Comparison of ENCODE assay signal across 17 mouse cellular contexts in the genomic region with DNA sequence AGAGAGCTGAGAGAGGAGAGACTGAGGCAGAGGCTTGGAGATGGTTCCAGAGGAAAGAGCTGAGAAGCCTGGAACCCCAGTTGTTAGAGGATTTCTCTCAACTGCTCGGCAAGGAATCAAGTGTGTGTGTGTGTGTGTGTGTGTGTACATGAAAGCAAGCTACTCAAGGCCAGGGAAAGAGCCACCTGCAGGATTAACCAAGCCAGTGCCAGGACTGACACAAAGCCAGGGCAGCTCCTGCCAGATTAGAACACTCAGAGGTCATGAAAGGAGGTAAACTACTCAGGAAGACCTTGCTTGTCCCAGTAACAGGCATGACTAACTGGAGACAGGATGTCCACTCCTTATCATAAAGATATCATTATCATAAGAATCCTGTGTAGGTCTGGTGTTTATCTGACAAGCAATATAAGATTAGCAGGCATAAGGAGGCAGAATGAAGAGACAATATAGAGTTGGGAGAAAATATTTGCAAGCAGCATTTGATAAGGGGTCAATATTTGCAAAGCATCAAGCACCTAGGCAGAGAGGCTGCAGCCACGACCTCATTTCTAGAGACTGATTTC. TPM values are rescaled to one million over a fixed set of nuclear protein-coding genes. Genes with fewer than 3 reads are reported as not detected.
DNase-seq lines count a peak whose midpoint lies in the region; ATAC-seq and TF ChIP-seq lines count a peak whose summit lies in the region.
"Had no signal": no experiment of that assay in that cellular context is flagged by ENCODE, and none has a peak within 500 bp of the region (broad histone marks: within the 10 kb centered on the region; RNA-seq: fewer than 3 reads in every experiment).

No protein-coding gene starts in this region.

- DNase-seq in forebrain, embryonic 11.5 days (ENCODE audit: low spot score): peak; percentile 18
- no peak for DNase-seq in forebrain, embryonic 14.5 days (ENCODE audit: low spot score)
- no peak for DNase-seq in midbrain, postnatal 0 days (ENCODE audit: low spot score)
- DNase-seq in NIH3T3 (ENCODE audit: low read depth): peak; percentile 17
- no peak for DNase-seq in gastrocnemius, postnatal 25 days
- DNase-seq: gastrocnemius, postnatal 10 days; kidney, postnatal 25 days; right cerebral cortex, postnatal 25 days had no signal

- no peaks in the 10 kb centered on the region for H3K9me3 ChIP-seq in forebrain, embryonic 11.5 days (ENCODE audit: control insufficient read depth, low read length)
- no peaks in the 10 kb centered on the region for H3K9me3 ChIP-seq in forebrain, embryonic 14.5 days (replicated peaks; ENCODE audit: control insufficient read depth, low read length)
- H3K9me3 ChIP-seq in midbrain, postnatal 0 days (ENCODE audit: low read length): no peaks in the 10 kb centered on the region
- H3K9me3 ChIP-seq in midbrain, embryonic 15.5 days: no peaks in the 10 kb centered on the region
- H3K9me3 ChIP-seq in stomach, embryonic 15.5 days: no peaks in the 10 kb centered on the region
- H3K9me3 ChIP-seq: embryonic facial prominence, embryonic 15.5 days; forebrain, embryonic 13.5 days; intestine, embryonic 15.5 days had no signal

- no peaks in the 10 kb centered on the region for H3K36me3 ChIP-seq in forebrain, embryonic 11.5 days (ENCODE audit: control insufficient read depth, insufficient read depth, low read length)
- no peaks in the 10 kb centered on the region for H3K36me3 ChIP-seq in forebrain, embryonic 14.5 days (ENCODE audit: control insufficient read depth, insufficient read depth, low read length)
- H3K36me3 ChIP-seq in midbrain, postnatal 0 days (ENCODE audit: insufficient read depth, low read length): no peaks in the 10 kb centered on the region
- no peaks in the 10 kb centered on the region for H3K36me3 ChIP-seq in midbrain, embryonic 15.5 days (replicated peaks)
- H3K36me3 ChIP-seq in stomach, embryonic 15.5 days: no peaks in the 10 kb centered on the region
- H3K36me3 ChIP-seq: embryonic facial prominence, embryonic 15.5 days; intestine, embryonic 15.5 days had no signal

- WGBS in forebrain, embryonic 11.5 days: 49% methylated on average over 2 of the region's 2 CpGs
- 41% methylated on average over 2 of the region's 2 CpGs for WGBS in forebrain, embryonic 14.5 days
- WGBS in midbrain, postnatal 0 days: 42% methylated on average over 2 of the region's 2 CpGs
- 37% methylated on average over 2 of the region's 2 CpGs for WGBS in midbrain, embryonic 15.5 days
- 26% methylated on average over 2 of the region's 2 CpGs for WGBS in stomach, embryonic 15.5 days

- H3K27ac ChIP-seq in forebrain, embryonic 11.5 days (ENCODE audit: low read depth, low read length): no peak overlapping the region
- H3K27ac ChIP-seq in forebrain, embryonic 14.5 days (ENCODE audit: low read depth, low read length): no peak overlapping the region
- no peak overlapping the region for H3K27ac ChIP-seq in midbrain, postnatal 0 days (ENCODE audit: low read depth, low read length)
- no peak overlapping the region for H3K27ac ChIP-seq in midbrain, embryonic 15.5 days
- H3K27ac ChIP-seq in stomach, embryonic 15.5 days: no peak overlapping the region
- H3K27ac ChIP-seq: embryonic facial prominence, embryonic 15.5 days; forebrain, embryonic 13.5 days; intestine, embryonic 15.5 days had no signal

- H3K4me1 ChIP-seq in forebrain, embryonic 11.5 days (replicated peaks; ENCODE audit: control insufficient read depth, insufficient read depth, low read length): peaks cover 2% of the 10 kb centered on the region; the same call in 1 of the 2 replicates
- no peaks in the 10 kb centered on the region for H3K4me1 ChIP-seq in forebrain, embryonic 14.5 days (ENCODE audit: control insufficient read depth, insufficient read depth, low read length)
- H3K4me1 ChIP-seq in midbrain, postnatal 0 days (ENCODE audit: insufficient read depth, low read length): no peaks in the 10 kb centered on the region
- peaks cover 7% of the 10 kb centered on the region for H3K4me1 ChIP-seq in midbrain, embryonic 15.5 days
- H3K4me1 ChIP-seq in stomach, embryonic 15.5 days: peaks cover 3% of the 10 kb centered on the region

- no peak overlapping the region for H3K9ac ChIP-seq in forebrain, embryonic 11.5 days (ENCODE audit: low read length)
- H3K9ac ChIP-seq in forebrain, embryonic 14.5 days (ENCODE audit: low read length): no peak overlapping the region
- no peak overlapping the region for H3K9ac ChIP-seq in midbrain, postnatal 0 days (replicated peaks; ENCODE audit: low read length, poor library complexity, severe bottlenecking)
- H3K9ac ChIP-seq in midbrain, embryonic 15.5 days: no peak overlapping the region
- H3K9ac ChIP-seq in stomach, embryonic 15.5 days: no peak overlapping the region
- H3K9ac ChIP-seq: embryonic facial prominence, embryonic 15.5 days; forebrain, embryonic 13.5 days; intestine, embryonic 15.5 days had no signal

- TF ChIP-seq CTCF in midbrain, postnatal 0 days (IDR thresholded peaks at IDR 0.05): 0 out of 2 replicates have a peak, but pooled peaks have one; percentile 5

- no peak overlapping the region for H3K4me3 ChIP-seq in forebrain, embryonic 11.5 days (ENCODE audit: low read depth, low read length)
- H3K4me3 ChIP-seq in forebrain, embryonic 14.5 days (ENCODE audit: low read depth, low read length): no peak overlapping the region
- no peak overlapping the region for H3K4me3 ChIP-seq in midbrain, postnatal 0 days (ENCODE audit: low read depth, low read length)
- no peak overlapping the region for H3K4me3 ChIP-seq in midbrain, embryonic 15.5 days
- H3K4me3 ChIP-seq in stomach, embryonic 15.5 days (replicated peaks): no peak overlapping the region
- H3K4me3 ChIP-seq: embryonic facial prominence, embryonic 15.5 days; forebrain, embryonic 13.5 days; intestine, embryonic 15.5 days had no signal

- H3K4me2 ChIP-seq in forebrain, embryonic 11.5 days (ENCODE audit: low read depth, low read length, severe bottlenecking): no peak overlapping the region
- H3K4me2 ChIP-seq in forebrain, embryonic 14.5 days (ENCODE audit: low read length): no peak overlapping the region
- H3K4me2 ChIP-seq in midbrain, postnatal 0 days (ENCODE audit: low read depth, low read length, poor library complexity, severe bottlenecking): no peak overlapping the region
- no peak overlapping the region for H3K4me2 ChIP-seq in midbrain, embryonic 15.5 days
- no peak overlapping the region for H3K4me2 ChIP-seq in stomach, embryonic 15.5 days
- H3K4me2 ChIP-seq: embryonic facial prominence, embryonic 15.5 days; forebrain, embryonic 13.5 days; heart, embryonic 11.5 days; intestine, embryonic 15.5 days had no signal

- no peaks in the 10 kb centered on the region for H3K27me3 ChIP-seq in forebrain, embryonic 11.5 days (ENCODE audit: control insufficient read depth, insufficient read depth, low read length)
- H3K27me3 ChIP-seq in forebrain, embryonic 14.5 days (replicated peaks; ENCODE audit: control insufficient read depth, insufficient read depth, low read length): no peaks in the 10 kb centered on the region
- H3K27me3 ChIP-seq in midbrain, postnatal 0 days (ENCODE audit: insufficient read depth, low read length): no peaks in the 10 kb centered on the region
- H3K27me3 ChIP-seq in midbrain, embryonic 15.5 days (replicated peaks): no peaks in the 10 kb centered on the region
- no peaks in the 10 kb centered on the region for H3K27me3 ChIP-seq in stomach, embryonic 15.5 days (replicated peaks)
- H3K27me3 ChIP-seq: embryonic facial prominence, embryonic 15.5 days; forebrain, embryonic 13.5 days; intestine, embryonic 15.5 days; Patski had no signal

- no peak for ATAC-seq in forebrain, embryonic 11.5 days (replicated peaks; ENCODE audit: low FRiP score)
- ATAC-seq in forebrain, embryonic 14.5 days: no peak
- ATAC-seq in midbrain, postnatal 0 days (ENCODE audit: low FRiP score): no peak
- ATAC-seq in midbrain, embryonic 15.5 days (replicated peaks): no peak
- ATAC-seq in stomach, embryonic 15.5 days (ENCODE audit: insufficient read depth, low FRiP score, low read depth): peak; percentile 45; the same call in 1 of the 2 replicates
- ATAC-seq: forebrain, embryonic 13.5 days; intestine, embryonic 15.5 days; Patski had no signal

RNA-seq across cellular contexts. Expression of a gene that starts 10.4 kb away (rescaled TPM):
- polyA plus RNA-seq in forebrain, embryonic 11.5 days (2014; fragmentation: Nextera tagmentation; extraction: Ambion mirVana): 0.47 and 0.85 TPM in 2 replicates
- 1.5 and 2.2 TPM in 2 replicates for polyA plus RNA-seq in forebrain, embryonic 14.5 days (2014; fragmentation: Nextera tagmentation; extraction: Ambion mirVana)
- total RNA-seq in midbrain, postnatal 0 days (2014; rRNA removed): 2.3 and 5.9 TPM in 2 replicates
- 1.4 and 1.9 TPM in 2 replicates for polyA plus RNA-seq in midbrain, postnatal 0 days (2015; fragmentation: Nextera tagmentation; extraction: Ambion mirVana)
- polyA plus RNA-seq in midbrain, embryonic 15.5 days (2015; fragmentation: Nextera tagmentation; extraction: Ambion mirVana): 1.9 and 2.3 TPM in 2 replicates
- polyA plus RNA-seq in stomach, embryonic 15.5 days (2015; fragmentation: Nextera tagmentation; extraction: Ambion mirVana): 4.7 and 5.0 TPM in 2 replicates
- under 1 TPM; 0.59 to 0.91 TPM for total RNA-seq in gastrocnemius, postnatal 25 days (2021)

RNA-seq across cellular contexts. Expression of a gene that starts 14.4 kb away (rescaled TPM):
- not detected in 2 replicates for polyA plus RNA-seq in forebrain, embryonic 11.5 days (2014; fragmentation: Nextera tagmentation; extraction: Ambion mirVana)
- polyA plus RNA-seq in forebrain, embryonic 14.5 days (2014; fragmentation: Nextera tagmentation; extraction: Ambion mirVana): not detected in 2 replicates
- total RNA-seq in midbrain, postnatal 0 days (2014; rRNA removed): 0.49 TPM in 1 of 2 replicates, not detected in the other
- polyA plus RNA-seq in midbrain, postnatal 0 days (2015; fragmentation: Nextera tagmentation; extraction: Ambion mirVana): not detected in 2 replicates
- polyA plus RNA-seq in midbrain, embryonic 15.5 days (2015; fragmentation: Nextera tagmentation; extraction: Ambion mirVana): not detected in 2 replicates
- 14.5 and 34.1 TPM in 2 replicates for polyA plus RNA-seq in stomach, embryonic 15.5 days (2015; fragmentation: Nextera tagmentation; extraction: Ambion mirVana)
- not detected for total RNA-seq in gastrocnemius, postnatal 25 days (2021)
- total RNA-seq: gastrocnemius, postnatal 10 days; layer of hippocampus, postnatal 25 days; left cerebral cortex, postnatal 36 days had no signal
- polyA plus RNA-seq: embryonic facial prominence, embryonic 15.5 days; forebrain, embryonic 13.5 days; heart, embryonic 11.5 days; Patski had no signal

RNA-seq across cellular contexts. Expression of a gene that starts 20.5 kb away (rescaled TPM):
- 5.4 and 5.5 TPM in 2 replicates for polyA plus RNA-seq in forebrain, embryonic 11.5 days (2014; fragmentation: Nextera tagmentation; extraction: Ambion mirVana)
- 0.66 and 0.91 TPM in 2 replicates for polyA plus RNA-seq in forebrain, embryonic 14.5 days (2014; fragmentation: Nextera tagmentation; extraction: Ambion mirVana)
- total RNA-seq in midbrain, postnatal 0 days (2014; rRNA removed): 1.9 TPM in 2 replicates
- 1.7 and 1.8 TPM in 2 replicates for polyA plus RNA-seq in midbrain, postnatal 0 days (2015; fragmentation: Nextera tagmentation; extraction: Ambion mirVana)
- 0.76 and 0.83 TPM in 2 replicates for polyA plus RNA-seq in midbrain, embryonic 15.5 days (2015; fragmentation: Nextera tagmentation; extraction: Ambion mirVana)
- polyA plus RNA-seq in stomach, embryonic 15.5 days (2015; fragmentation: Nextera tagmentation; extraction: Ambion mirVana): 6.1 and 7.4 TPM in 2 replicates
- total RNA-seq in gastrocnemius, postnatal 25 days (2021): under 1 TPM; 0.43 to 0.51 TPM
- polyA plus RNA-seq: Patski had no signal

RNA-seq across cellular contexts. Expression of a gene that starts 36.1 kb away (rescaled TPM):
- polyA plus RNA-seq in forebrain, embryonic 11.5 days (2014; fragmentation: Nextera tagmentation; extraction: Ambion mirVana): 0.11 and 0.12 TPM in 2 replicates
- polyA plus RNA-seq in forebrain, embryonic 14.5 days (2014; fragmentation: Nextera tagmentation; extraction: Ambion mirVana): not detected in 2 replicates
- total RNA-seq in midbrain, postnatal 0 days (2014; rRNA removed): 0.16 TPM in 1 of 2 replicates, not detected in the other
- polyA plus RNA-seq in midbrain, postnatal 0 days (2015; fragmentation: Nextera tagmentation; extraction: Ambion mirVana): not detected in 2 replicates
- polyA plus RNA-seq in midbrain, embryonic 15.5 days (2015; fragmentation: Nextera tagmentation; extraction: Ambion mirVana): 0.04 TPM in 1 of 2 replicates, not detected in the other
- 0.64 and 1.0 TPM in 2 replicates for polyA plus RNA-seq in stomach, embryonic 15.5 days (2015; fragmentation: Nextera tagmentation; extraction: Ambion mirVana)
- total RNA-seq in gastrocnemius, postnatal 25 days (2021): under 1 TPM; 0.13 to 0.16 TPM

RNA-seq across cellular contexts. Expression of a gene that starts 59.3 kb away (rescaled TPM):
- polyA plus RNA-seq in forebrain, embryonic 11.5 days (2014; fragmentation: Nextera tagmentation; extraction: Ambion mirVana): 207 and 208 TPM in 2 replicates
- polyA plus RNA-seq in forebrain, embryonic 14.5 days (2014; fragmentation: Nextera tagmentation; extraction: Ambion mirVana): 75.9 and 91.8 TPM in 2 replicates
- total RNA-seq in midbrain, postnatal 0 days (2014; rRNA removed): 2.9 and 4.2 TPM in 2 replicates
- polyA plus RNA-seq in midbrain, postnatal 0 days (2015; fragmentation: Nextera tagmentation; extraction: Ambion mirVana): 11.3 and 11.5 TPM in 2 replicates
- 21.4 and 24.8 TPM in 2 replicates for polyA plus RNA-seq in midbrain, embryonic 15.5 days (2015; fragmentation: Nextera tagmentation; extraction: Ambion mirVana)
- polyA plus RNA-seq in stomach, embryonic 15.5 days (2015; fragmentation: Nextera tagmentation; extraction: Ambion mirVana): 93.5 and 101 TPM in 2 replicates
- 1 to 10 TPM; 1.8 to 2.3 TPM for total RNA-seq in gastrocnemius, postnatal 25 days (2021)

Comparison
In these comparisons a context has a peak if more than half of its experiments do, and no peak if none do; other contexts are left out.
1. DNase-seq: peak in forebrain, embryonic 11.5 days (single experiment) and NIH3T3 (single experiment); none in forebrain, embryonic 14.5 days (single experiment), midbrain, postnatal 0 days (single experiment) and gastrocnemius, postnatal 25 days (single experiment).
2. RNA of a gene that starts 14.4 kb away (polyA plus RNA-seq): 14.5 to 34.1 TPM in stomach, embryonic 15.5 days; not detected in forebrain, embryonic 14.5 days, not detected in forebrain, embryonic 11.5 days, not detected in midbrain, postnatal 0 days and not detected in midbrain, embryonic 15.5 days; every median in the first group is over 10 times any median in the second.